Mouse (Mus musculus): ENCODE results near the gene Fgf5. TPM values are rescaled to one million over a fixed set of nuclear protein-coding genes. Genes with fewer than 3 reads are reported as not detected.

Fgf5 gene
- polyA plus RNA-seq (2015; fragmentation: Nextera tagmentation; extraction: Ambion mirVana): 0.12 and 0.21 TPM in 2 replicates

DNA sequence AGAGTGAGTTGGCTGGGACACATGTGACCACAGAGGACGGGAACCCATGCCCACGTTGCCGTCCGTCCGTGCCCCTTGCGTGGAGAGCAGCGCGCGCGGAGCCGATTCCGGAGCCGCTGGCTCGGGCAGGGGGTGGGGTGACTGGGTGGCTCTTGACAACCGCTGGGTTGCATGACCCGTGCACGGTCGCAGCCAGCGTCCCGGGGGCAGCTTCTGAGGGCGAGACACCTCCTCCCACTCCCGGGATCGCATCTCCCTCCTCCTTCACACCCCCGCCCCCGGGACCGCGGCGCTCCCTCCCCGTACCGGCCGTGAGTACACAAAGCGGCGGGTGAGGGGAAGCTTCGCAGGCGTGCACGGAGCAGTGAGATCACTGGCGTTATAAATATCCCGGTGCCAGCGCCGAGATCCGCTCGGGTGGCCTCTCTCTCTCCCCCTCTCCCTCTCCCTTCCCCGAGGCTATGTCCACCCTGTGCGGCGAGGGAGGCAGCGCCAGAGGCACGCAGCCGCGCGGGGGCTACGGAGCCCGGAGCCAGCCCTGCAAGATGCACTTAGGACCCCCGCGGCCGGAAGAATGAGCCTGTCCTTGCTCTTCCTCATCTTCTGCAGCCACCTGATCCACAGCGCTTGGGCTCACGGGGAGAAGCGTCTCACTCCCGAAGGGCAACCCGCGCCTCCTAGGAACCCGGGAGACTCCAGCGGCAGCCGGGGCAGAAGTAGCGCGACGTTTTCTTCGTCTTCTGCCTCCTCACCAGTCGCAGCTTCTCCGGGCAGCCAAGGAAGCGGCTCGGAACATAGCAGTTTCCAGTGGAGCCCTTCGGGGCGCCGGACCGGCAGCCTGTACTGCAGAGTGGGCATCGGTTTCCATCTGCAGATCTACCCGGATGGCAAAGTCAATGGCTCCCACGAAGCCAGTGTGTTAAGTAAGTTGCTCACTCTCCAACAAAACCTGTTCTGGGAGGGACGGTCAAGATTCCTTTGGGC is at the start of gene Fgf5:
Gene Fgf5, plus strand, starts transcription at position 347 of the 984 bp plus-strand sequence.

Other genes with a start within 250 kb of the Fgf5 start
- gene Antxr2, start 223.1 kb upstream of the Fgf5 start, polyA plus RNA-seq (2015; fragmentation: Nextera tagmentation; extraction: Ambion mirVana): 4.5 and 6.0 TPM in 2 replicates
- not detected in 2 replicates for gene Prdm8, start 87.0 kb upstream of the Fgf5 start, polyA plus RNA-seq (2015; fragmentation: Nextera tagmentation; extraction: Ambion mirVana)
- not detected in 2 replicates for gene Cfap299, start 75.1 kb downstream of the Fgf5 start, polyA plus RNA-seq (2015; fragmentation: Nextera tagmentation; extraction: Ambion mirVana)

Measured in spleen, postnatal 0 days (tissue).